Mouse (Mus musculus) neutrophil, adult 59 days (primary cell): ENCODE results near the gene Slc16a6. TPM values are rescaled to one million over a fixed set of nuclear protein-coding genes. Genes with fewer than 3 reads are reported as not detected.

Source experiments
- total RNA-seq, 2 experiments: library from RNA; stranded (reverse); gene quantifications; 1 replicate in 1 of 2; 2 replicates in 1 of 2; pipeline ENCODE4 v1.2.4; 2023

Gene Slc16a6
- total RNA-seq = 10 to 100 TPM; 66.7 to 68.4 TPM

DNA sequence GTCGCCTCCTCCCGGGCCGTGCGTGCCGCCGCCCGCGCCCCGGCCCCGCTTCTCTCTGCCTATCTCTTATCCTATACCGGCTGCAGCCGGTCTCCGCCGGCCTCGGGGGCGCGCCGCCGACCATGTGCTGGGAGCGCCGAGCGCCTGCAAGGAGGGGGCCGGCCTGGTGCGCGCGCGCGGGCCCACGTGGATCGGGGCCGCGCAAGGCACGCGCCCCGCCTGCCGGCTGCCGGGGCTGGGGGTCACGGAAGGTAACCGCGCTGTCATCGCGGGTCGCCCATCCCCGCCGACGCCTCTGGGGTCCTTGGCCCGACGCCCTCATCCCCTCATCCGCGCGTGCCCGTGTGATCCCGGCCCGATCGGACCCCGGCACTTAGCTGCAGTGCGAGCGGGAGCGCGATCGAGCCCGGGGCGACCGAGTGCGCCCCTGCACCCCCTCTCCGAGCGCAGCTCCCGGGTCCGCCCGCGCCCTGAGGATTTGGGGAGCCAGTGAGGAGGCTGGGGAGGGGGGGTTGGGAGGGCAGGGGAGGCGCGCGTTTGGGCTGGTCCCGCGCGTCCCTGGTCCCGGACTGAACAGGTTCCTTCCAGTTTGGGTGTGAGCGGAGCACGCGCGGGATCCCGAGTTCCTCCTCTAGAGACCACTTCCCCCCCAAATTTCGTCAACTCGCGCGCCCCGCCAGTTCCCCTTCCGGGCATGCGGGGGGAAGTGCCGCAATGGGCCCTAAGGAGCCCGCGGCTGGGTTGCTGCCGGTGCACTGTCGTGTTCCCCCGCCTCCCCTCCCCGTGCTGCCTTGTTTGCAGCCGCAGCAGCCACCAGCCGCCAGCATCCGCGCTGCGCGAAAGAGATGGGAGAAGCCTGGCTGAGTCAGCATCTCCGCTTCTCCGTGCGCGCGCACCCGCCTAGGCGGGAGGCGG, at the start of gene Slc16a6, which contains the start of gene Arsg:
TSS of gene Slc16a6 (minus strand) at position 428 of the 915 bp plus-strand sequence.
TSS of gene Arsg (plus strand) at position 204 of the 915 bp plus-strand sequence.

DNA sequence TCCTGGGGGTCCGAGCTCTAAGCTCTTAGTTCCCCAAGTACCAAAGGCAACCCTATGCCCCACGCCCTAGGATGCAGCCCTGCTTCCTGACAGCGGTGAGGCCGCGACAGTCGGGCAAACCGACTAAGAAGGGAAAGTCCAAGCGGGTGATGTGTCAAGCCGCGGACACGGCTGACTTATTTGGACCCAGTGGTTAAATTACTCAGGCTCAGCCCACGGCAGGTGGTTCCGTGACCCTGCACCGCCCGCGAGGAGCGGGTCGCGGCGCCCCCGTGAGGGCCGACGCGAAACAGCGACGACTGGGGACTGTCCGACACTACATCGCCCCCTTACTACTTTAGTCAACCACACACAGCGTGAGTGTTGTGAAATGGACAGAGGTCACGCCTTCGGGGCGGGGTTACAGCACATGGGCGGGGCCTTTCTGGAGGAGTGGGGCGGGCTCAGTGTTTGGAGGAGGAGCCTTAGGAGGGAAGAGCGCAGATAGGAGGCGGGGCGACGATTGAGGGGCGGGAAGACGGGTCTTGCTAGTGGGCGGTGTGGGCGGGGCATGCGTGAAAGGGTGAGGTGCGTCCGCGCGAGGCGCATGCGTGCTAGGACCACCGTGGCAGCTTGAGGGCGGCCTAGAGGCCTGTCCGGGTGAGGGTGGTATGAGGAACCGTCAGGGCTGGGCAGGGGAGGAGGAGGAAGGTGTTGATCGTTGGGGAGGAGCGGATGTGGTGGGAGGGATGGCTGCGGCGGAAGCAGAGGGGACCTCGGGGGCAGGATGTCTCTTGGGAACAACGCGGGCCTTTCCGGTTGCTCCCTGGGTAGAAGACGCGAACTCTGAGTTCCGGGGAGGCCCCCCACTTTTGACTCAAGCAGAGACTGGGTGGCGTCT, 47.8 kb downstream of the Slc16a6 start, which contains the start of gene Amz2:
TSS of gene Amz2 (plus strand) at position 555 of the 880 bp plus-strand sequence.

DNA sequence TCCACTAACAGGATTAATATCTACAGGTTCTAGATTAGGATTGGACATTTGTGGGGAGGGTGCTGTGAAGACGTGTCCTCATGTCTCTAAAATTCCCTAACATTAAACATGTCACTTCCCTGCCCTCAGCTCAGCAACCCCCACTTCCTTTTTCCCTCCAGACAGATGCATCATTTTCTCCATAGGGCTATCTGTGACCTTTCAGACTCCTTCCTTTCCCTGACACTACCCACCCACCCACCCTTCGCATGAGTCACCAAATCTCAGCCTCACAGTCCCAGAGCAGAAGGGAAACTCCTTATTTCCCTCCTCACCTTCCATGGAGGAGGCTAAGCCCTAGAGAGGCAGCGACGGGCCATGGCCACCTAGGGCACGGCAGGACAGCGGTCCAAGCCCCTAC, 59.8 kb downstream of the Slc16a6 start, which contains the start of gene 9930022D16Rik:
TSS of gene 9930022D16Rik (plus strand) at position 301 of the 400 bp plus-strand sequence.

Other genes starting within 250 kb of the Slc16a6 start
- 1 to 10 TPM; 5.6 to 7.0 TPM for gene Rgs9, start 175.5 kb downstream of the Slc16a6 start, total RNA-seq
- 10 to 100 TPM; 77.8 to 82.2 TPM for gene Gna13, start 110.8 kb downstream of the Slc16a6 start, total RNA-seq
- under 1 TPM in 1 of 2 experiments, not detected in 1; 0.22 TPM for gene 9930022D16Rik, start 59.7 kb downstream of the Slc16a6 start, total RNA-seq
- gene Amz2, start 47.7 kb downstream of the Slc16a6 start, total RNA-seq = 10 to 100 TPM; 15.2 to 18.9 TPM
- gene Arsg, start 224 bp downstream of the Slc16a6 start, total RNA-seq = 10 to 100 TPM; 41.8 to 45.4 TPM
- gene Wipi1, start 138.4 kb upstream of the Slc16a6 start, total RNA-seq = 10 to 100 TPM; 35.1 to 49.5 TPM
- 100 to 1,000 TPM; 164 to 182 TPM for gene Prkar1a, start 175.8 kb upstream of the Slc16a6 start, total RNA-seq
- gene Fam20a, start 248.7 kb upstream of the Slc16a6 start, total RNA-seq = not detected